In the genomic region with DNA sequence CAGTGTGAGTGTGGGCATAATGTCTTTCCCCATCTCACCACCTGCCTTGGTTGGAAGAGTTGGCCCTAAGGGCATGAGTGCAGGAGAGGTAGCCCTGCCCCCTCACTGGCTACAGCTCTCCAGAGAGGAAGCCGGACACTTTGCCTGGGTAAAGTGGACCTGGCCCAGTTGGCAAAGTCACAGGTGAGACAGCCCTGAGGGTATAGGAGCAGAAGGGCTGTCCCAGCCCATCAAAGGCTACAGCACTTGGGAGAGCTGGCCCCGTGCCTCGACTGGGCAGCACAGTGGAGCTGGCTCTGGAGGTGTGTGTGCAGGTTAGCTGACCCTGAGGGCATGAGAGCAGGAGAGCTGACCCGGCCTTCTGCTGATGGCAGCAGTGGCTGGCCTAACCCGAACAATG, we compare ENCODE assay signal across 22 mouse cellular contexts. TPM values are rescaled to one million over a fixed set of nuclear protein-coding genes. Genes with fewer than 3 reads are reported as not detected.
DNase-seq lines count a peak whose midpoint lies in the region; ATAC-seq and TF ChIP-seq lines count a peak whose summit lies in the region.
"Had no signal": no experiment of that assay in that cellular context is flagged by ENCODE, and none has a peak within 500 bp of the region (broad histone marks: within the 10 kb centered on the region; RNA-seq: fewer than 3 reads in every experiment).

No protein-coding gene starts in this region.

- no peaks in the 10 kb centered on the region; the same call in 1 of the 2 replicates for H3K4me1 ChIP-seq in cerebellum, adult 2 months (ENCODE audit: control insufficient read depth, insufficient read depth, low read length)
- H3K4me1 ChIP-seq: forebrain, embryonic 12.5 days; heart, embryonic 12.5 days; hindbrain, embryonic 12.5 days; lung, embryonic 15.5 days; midbrain, embryonic 12.5 days had no signal

- no peak for DNase-seq in cerebellum, postnatal 4 days (ENCODE audit: low spot score in 2 of 2)
- peak; percentile 18 for DNase-seq in left cerebral cortex, postnatal 4 days
- no peak for DNase-seq in left cerebral cortex, postnatal 10 days (ENCODE audit: extremely low spot score in 1 of 2, low spot score in 2 of 2)
- DNase-seq in cerebellum, adult 2 months: peak; percentile 23 to 29
- peak; percentile 7 to 15 for DNase-seq in cerebellum, postnatal 36 days
- DNase-seq in thymus, postnatal 10 days (ENCODE audit: low spot score in 2 of 2): no peak
- DNase-seq: heart, adult 11 months; heart, postnatal 14 days; retina, postnatal 1 day; right cerebral cortex, postnatal 4 days had no signal

- TF ChIP-seq CTCF in cerebellum, adult 2 months (IDR thresholded peaks at IDR 0.05; ENCODE audit: borderline replicate concordance, insufficient read depth, low read depth, low read length): no peak

- ATAC-seq in cerebellum, adult (ENCODE audit: insufficient number of reproducible peaks, low FRiP score, low TSS enrichment): peak; percentile 31; the same call in 1 of the 2 replicates

- H3K4me3 ChIP-seq in cerebellum, adult 2 months (replicated peaks; ENCODE audit: insufficient read depth, low read depth, low read length): no peak overlapping the region
- H3K4me3 ChIP-seq: forebrain, embryonic 12.5 days; heart, embryonic 12.5 days; hindbrain, embryonic 12.5 days; left cerebral cortex, adult 2 months; limb, embryonic 12.5 days; lung, embryonic 15.5 days; midbrain, embryonic 12.5 days had no signal

- no peaks in the 10 kb centered on the region for H3K27me3 ChIP-seq in cerebellum, adult 2 months (ENCODE audit: control insufficient read depth, insufficient read depth, low read length)
- H3K27me3 ChIP-seq: heart, embryonic 12.5 days; hindbrain, embryonic 12.5 days; lung, embryonic 15.5 days had no signal

- WGBS in cerebellum, adult 2 months: 45% methylated on average over 5 of the region's 5 CpGs

- intact Hi-C loops in left cerebral cortex, postnatal 4 days (cut with DNase I): no loop called here
- intact Hi-C loops in left cerebral cortex, postnatal 10 days (cut with DNase I): no loop called here

- no peak overlapping the region for H3K27ac ChIP-seq in cerebellum, adult 2 months (ENCODE audit: insufficient read depth, low read length)
- H3K27ac ChIP-seq: forebrain, embryonic 12.5 days; hindbrain, embryonic 12.5 days; left cerebral cortex, adult 2 months; limb, embryonic 12.5 days; liver, embryonic 14.5 days; lung, embryonic 15.5 days; macrophage; midbrain, embryonic 12.5 days; stomach, postnatal 0 days had no signal

- no peak for TF ChIP-seq POLR2A in cerebellum, adult 2 months (IDR thresholded peaks at IDR 0.05; ENCODE audit: borderline replicate concordance, insufficient read depth, low read length)

RNA-seq across cellular contexts. Expression of gene Armcx4, which starts 24.7 kb away (rescaled TPM):
- total RNA-seq in left cerebral cortex, postnatal 4 days (2021): 10 to 100 TPM; 56.9 to 60.0 TPM
- 10 to 100 TPM; 51.3 to 51.5 TPM for total RNA-seq in left cerebral cortex, postnatal 10 days (2021)
- 15.2 and 15.8 TPM in 2 replicates for polyA plus RNA-seq in cerebellum, adult 2 months (2012; rRNA removed)

RNA-seq across cellular contexts. Expression of gene Armcx1, which starts 56.2 kb away (rescaled TPM):
- 10 to 100 TPM; 55.2 to 61.3 TPM for total RNA-seq in left cerebral cortex, postnatal 4 days (2021)
- total RNA-seq in left cerebral cortex, postnatal 10 days (2021): 10 to 100 TPM; 58.2 to 72.7 TPM
- polyA plus RNA-seq in cerebellum, adult 2 months (2012; rRNA removed): 72.1 and 76.4 TPM in 2 replicates
- total RNA-seq: monocyte, adult 5-6 weeks had no signal

Comparison
In these comparisons a context has a peak if more than half of its experiments do, and no peak if none do; other contexts are left out.
1. DNase-seq: peak in left cerebral cortex, postnatal 4 days (single experiment), cerebellum, adult 2 months (2 of 2) and cerebellum, postnatal 36 days (2 of 2); none in cerebellum, postnatal 4 days (0 of 2), left cerebral cortex, postnatal 10 days (0 of 2) and thymus, postnatal 10 days (0 of 2).